Mouse (Mus musculus): ENCODE measurements around the gene Gm37240. TPM values are rescaled to one million over a fixed set of nuclear protein-coding genes. Genes with fewer than 3 reads are reported as not detected.

Gene Gm37240
- polyA plus RNA-seq, 1 experiment from 2014 or later = not detected

DNA sequence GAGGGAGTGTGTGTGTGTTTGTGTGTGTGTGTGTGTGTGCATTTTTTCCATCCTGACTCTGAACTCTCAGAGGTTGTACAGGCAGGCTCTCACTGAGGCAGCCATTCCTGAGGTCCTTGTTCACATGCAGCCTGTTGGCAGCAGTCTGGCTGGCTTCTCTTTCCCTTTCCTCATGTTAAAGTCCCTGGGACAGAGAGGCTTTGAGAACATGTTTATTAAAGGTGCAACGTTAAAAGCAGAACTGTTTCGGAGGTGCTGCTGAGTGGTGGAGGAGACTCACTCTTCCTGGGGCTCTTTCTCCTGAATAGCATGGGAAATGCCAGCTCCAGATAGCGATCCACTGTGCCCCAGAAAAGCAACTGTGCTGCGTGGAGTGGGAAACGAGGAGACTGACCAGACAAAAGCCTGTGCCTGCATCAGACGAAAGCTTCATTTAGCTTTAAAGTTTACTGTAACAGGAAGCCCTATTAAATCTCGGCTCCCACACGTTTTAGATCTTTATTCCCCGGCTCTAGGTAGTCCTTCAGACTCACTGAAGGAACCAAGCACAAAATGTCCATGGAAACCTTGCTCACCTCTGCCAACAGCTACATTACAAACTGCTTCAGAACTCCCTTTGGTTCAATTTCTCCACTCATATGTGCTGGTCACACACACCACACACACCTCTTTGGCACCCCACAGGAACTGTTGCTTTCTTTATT lies 45.0 kb downstream of the Gm37240 start:
- Histone ChIP-seq H3K36me3 (no peaks in the 10 kb centered on the region), H3K4me2 (no peak overlapping the region), H3K9me3 (no peaks in the 10 kb centered on the region), H3K27me3 (no peaks in the 10 kb centered on the region), H3K4me3 (no peak overlapping the region), H3K27ac (replicated peaks) (peak overlapping the region; percentile 47; the same call in 1 of the 2 replicates), H3K9ac (no peak overlapping the region), H3K4me1 (replicated peaks) (peaks cover 10% of the 10 kb centered on the region)
- no peak for ATAC-seq (ENCODE audit: low read depth)
- WGBS = 53% methylated on average over 9 of the region's 9 CpGs

DNA sequence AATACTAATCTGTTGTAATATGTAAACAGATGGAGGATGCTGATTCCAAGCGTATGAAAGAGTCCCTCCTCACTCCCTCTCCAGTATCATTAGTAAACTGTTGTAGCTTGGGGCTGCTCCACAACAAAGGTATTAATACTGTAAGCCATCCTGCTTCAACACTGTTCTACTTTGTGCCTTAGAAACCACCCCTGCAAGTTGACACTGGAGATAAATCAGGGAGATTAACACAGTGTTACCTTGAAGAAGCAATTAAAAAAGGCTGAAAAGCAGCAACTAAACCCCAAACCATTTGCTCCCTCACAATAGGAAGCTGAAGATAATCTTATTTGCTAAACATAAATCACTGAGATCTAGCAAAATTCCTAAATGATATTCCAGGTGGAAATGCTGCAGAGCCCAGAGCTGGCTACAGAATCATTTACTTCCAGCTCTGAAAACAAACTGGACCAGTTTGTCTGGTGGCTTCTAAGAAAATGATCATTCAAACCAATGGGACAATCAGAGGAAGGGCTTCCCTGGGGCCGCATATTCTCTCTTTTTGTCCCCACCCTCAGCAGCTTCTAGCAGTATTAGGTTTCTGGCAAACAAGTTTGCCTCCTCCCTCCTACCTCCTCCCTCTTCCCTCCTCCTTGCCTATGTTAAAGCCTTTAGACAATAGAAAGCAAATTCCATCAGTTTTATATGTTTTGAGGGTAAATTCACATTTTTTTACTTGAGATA lies 45.7 kb downstream of the Gm37240 start:
- Histone ChIP-seq H3K27me3 (no peaks in the 10 kb centered on the region), H3K4me3 (no peak overlapping the region), H3K9me3 (no peaks in the 10 kb centered on the region), H3K9ac (no peak overlapping the region), H3K4me1 (replicated peaks) (peaks cover 10% of the 10 kb centered on the region), H3K4me2 (no peak overlapping the region), H3K27ac (replicated peaks) (peak overlapping the region; percentile 47), H3K36me3 (no peaks in the 10 kb centered on the region)
- ATAC-seq (ENCODE audit: low read depth) = no peak; the same call in 1 of the 2 replicates
- WGBS = 30% methylated on average over 2 of the region's 2 CpGs

DNA sequence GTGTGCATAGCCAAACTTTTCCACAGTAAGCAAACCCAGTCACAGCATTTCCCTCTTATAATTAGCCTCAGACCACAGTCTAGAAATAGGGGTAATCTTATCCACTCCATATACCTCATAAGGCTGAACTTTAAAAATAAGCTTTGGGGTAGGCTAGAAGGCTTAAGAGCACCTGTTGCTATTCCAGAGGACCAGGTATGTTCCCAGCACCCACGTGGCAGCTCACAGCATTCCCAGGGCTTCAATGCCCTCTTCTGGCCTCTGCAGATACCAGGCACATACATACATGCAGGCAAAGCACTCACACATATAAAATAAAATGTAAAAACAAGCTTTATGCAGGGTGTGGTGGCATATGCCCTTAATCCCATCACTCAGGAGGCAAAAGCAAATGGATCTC lies 53.7 kb downstream of the Gm37240 start:
- H3K27me3 ChIP-seq = no peaks in the 10 kb centered on the region
- no peak for ATAC-seq (ENCODE audit: low read depth)
- no peaks in the 10 kb centered on the region for H3K9me3 ChIP-seq
- no peak overlapping the region for H3K4me2 ChIP-seq
- WGBS = 74% methylated on average over 1 of the region's 1 CpGs
- H3K27ac ChIP-seq (replicated peaks) = no peak overlapping the region
- H3K4me1 ChIP-seq (replicated peaks) = peaks cover 7% of the 10 kb centered on the region; the same call in 1 of the 2 replicates
- H3K4me3 ChIP-seq = no peak overlapping the region
- no peak overlapping the region for H3K9ac ChIP-seq
- no peaks in the 10 kb centered on the region for H3K36me3 ChIP-seq

DNA sequence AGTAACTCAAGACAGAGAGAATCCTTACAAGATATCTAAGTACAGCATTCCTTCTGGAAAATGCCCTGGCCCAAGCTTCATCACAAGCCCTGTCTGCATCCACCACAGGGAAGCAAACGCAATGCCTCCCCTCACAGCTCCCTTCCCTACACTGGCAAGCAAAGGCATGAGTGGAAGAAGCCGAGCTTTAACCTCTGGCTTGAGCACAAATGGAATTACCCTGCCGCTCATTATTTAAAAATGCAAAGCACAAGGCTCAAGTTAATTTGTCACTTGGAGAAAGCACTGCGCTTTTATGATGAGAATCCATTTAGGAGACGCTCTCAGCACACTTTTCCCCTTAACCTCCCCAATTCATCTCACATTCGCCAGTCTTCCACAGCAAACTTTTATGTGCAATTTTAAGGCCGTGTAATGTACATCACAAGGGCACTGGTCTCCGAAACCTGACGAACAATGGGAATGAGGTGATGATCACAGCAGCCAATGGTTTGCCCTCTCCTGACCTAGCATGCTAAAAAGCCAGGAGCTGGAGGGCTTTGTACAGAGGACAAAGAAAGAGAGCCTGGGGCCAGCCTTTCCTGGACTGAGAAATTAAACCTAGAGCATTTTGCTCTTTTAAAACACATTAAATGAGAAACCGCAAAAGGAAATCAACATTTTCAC lies 54.7 kb downstream of the Gm37240 start:
- H3K27ac ChIP-seq (replicated peaks) = no peak overlapping the region
- no peak overlapping the region for H3K9ac ChIP-seq
- 25% methylated on average over 10 of the region's 10 CpGs for WGBS
- no peaks in the 10 kb centered on the region for H3K36me3 ChIP-seq
- ATAC-seq (ENCODE audit: low read depth) = no peak
- no peak overlapping the region for H3K4me2 ChIP-seq
- peaks cover 7% of the 10 kb centered on the region; the same call in 1 of the 2 replicates for H3K4me1 ChIP-seq (replicated peaks)
- H3K27me3 ChIP-seq = no peaks in the 10 kb centered on the region
- H3K4me3 ChIP-seq = no peak overlapping the region
- H3K9me3 ChIP-seq = no peaks in the 10 kb centered on the region

DNA sequence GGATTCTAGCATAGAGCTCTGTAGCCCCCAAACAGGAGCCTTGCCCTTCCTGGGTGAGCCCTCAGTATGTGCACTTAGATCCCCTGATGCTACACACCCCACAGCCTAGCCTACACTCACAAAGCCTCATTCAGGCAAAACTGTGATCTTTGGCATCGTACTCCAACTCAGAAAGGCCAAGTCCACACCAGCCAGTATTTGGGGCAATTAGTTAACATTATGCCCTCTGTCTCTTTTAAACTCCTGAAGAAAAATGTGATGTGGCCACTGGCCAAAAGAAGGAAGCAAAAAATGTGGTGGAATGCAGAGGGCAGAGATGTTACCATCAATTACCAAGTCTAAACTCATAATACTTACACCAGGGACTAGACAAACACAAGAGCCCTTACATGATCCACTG lies 55.5 kb downstream of the Gm37240 start:
- no peak for ATAC-seq (ENCODE audit: low read depth)
- no peak overlapping the region for H3K27ac ChIP-seq (replicated peaks)
- 76% methylated on average over 1 of the region's 1 CpGs for WGBS

DNA sequence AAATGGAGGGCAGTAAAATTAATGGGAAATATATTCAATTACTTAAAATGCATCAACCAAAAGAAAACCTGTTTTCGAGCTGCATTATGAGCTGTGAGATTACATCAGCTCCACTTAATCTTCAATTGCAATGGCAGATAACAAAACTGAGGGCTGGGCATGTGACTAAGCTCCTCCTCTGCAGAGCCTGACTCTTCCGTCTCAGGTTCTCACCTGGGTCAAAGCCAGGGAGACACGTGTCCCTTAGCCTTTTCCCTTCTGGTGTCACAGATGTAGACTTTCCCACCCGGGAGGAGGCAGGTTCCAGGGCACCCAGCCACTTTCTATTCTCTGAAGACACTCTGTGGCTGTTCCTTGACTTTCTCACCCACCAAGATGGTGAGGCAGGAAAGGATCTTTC lies 58.3 kb downstream of the Gm37240 start:
- H3K4me2 ChIP-seq = no peak overlapping the region
- no peak overlapping the region for H3K4me3 ChIP-seq
- H3K27me3 ChIP-seq = no peaks in the 10 kb centered on the region
- peaks cover 7% of the 10 kb centered on the region; the same call in 1 of the 2 replicates for H3K4me1 ChIP-seq (replicated peaks)
- H3K9ac ChIP-seq = no peak overlapping the region
- no peaks in the 10 kb centered on the region for H3K36me3 ChIP-seq
- no peak overlapping the region for H3K27ac ChIP-seq (replicated peaks)
- no peaks in the 10 kb centered on the region for H3K9me3 ChIP-seq
- no peak for ATAC-seq (ENCODE audit: low read depth)
- WGBS = 66% methylated on average over 4 of the region's 4 CpGs

More for the DNA sequence above, 55.5 kb downstream of the Gm37240 start:
- Histone ChIP-seq H3K27me3 (no peaks in the 10 kb centered on the region), H3K4me3 (no peak overlapping the region), H3K4me2 (no peak overlapping the region), H3K9me3 (no peaks in the 10 kb centered on the region), H3K36me3 (no peaks in the 10 kb centered on the region), H3K4me1 (replicated peaks) (peaks cover 7% of the 10 kb centered on the region; the same call in 1 of the 2 replicates), H3K9ac (no peak overlapping the region)

DNA sequence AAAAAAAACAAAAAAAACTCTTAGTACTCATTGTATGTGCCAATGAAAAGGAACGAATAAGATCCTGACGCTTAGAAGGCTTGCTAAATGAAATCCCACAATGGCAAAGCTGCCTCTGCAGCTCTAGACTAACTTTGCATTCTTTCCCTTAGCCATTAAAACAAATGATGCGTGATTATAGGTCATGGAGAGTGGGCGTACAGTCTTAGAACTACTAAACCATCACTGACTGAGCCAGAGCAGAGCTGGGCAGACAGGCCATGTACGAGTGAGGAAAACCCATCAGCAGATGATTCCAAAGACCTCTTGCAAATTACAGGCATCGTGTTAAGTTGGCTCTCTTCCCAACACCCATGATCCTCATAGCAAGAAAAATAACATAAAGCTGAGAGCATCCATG lies 59.5 kb downstream of the Gm37240 start:
- no peak overlapping the region for H3K9ac ChIP-seq
- no peaks in the 10 kb centered on the region for H3K27me3 ChIP-seq
- WGBS = 40% methylated on average over 6 of the region's 6 CpGs
- H3K9me3 ChIP-seq = no peaks in the 10 kb centered on the region
- no peak overlapping the region for H3K27ac ChIP-seq (replicated peaks)
- H3K4me3 ChIP-seq = no peak overlapping the region
- ATAC-seq (ENCODE audit: low read depth) = no peak
- peaks cover 6% of the 10 kb centered on the region; the same call in 1 of the 2 replicates for H3K4me1 ChIP-seq (replicated peaks)
- H3K36me3 ChIP-seq = no peaks in the 10 kb centered on the region
- no peak overlapping the region for H3K4me2 ChIP-seq

DNA sequence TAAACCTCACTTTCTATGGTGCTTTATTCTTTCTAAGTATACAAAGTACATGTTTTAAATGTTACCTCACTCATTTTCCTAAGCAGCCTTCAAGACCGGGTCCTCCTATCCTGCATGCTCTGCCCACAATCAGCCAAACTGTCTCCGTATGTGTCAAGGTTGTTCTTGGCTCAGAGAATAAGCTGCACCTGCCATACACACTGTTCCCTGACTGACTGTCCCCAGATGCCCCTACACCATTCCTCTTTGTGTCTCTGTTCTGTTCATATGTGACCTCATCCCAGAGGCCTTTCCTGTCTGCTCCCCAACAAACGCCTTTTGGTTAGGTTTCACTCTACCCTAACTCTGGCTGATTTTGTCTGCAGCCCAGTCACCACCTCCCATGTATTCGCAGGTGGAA lies 60.0 kb downstream of the Gm37240 start:
- Histone ChIP-seq H3K36me3 (no peaks in the 10 kb centered on the region), H3K4me1 (replicated peaks) (peaks cover under 1% of the 10 kb centered on the region; the same call in 1 of the 2 replicates), H3K27me3 (no peaks in the 10 kb centered on the region), H3K27ac (replicated peaks) (no peak overlapping the region), H3K9ac (no peak overlapping the region), H3K4me2 (no peak overlapping the region), H3K4me3 (no peak overlapping the region), H3K9me3 (no peaks in the 10 kb centered on the region)
- no peak for ATAC-seq (ENCODE audit: low read depth)
- 64% methylated on average over 4 of the region's 4 CpGs for WGBS

DNA sequence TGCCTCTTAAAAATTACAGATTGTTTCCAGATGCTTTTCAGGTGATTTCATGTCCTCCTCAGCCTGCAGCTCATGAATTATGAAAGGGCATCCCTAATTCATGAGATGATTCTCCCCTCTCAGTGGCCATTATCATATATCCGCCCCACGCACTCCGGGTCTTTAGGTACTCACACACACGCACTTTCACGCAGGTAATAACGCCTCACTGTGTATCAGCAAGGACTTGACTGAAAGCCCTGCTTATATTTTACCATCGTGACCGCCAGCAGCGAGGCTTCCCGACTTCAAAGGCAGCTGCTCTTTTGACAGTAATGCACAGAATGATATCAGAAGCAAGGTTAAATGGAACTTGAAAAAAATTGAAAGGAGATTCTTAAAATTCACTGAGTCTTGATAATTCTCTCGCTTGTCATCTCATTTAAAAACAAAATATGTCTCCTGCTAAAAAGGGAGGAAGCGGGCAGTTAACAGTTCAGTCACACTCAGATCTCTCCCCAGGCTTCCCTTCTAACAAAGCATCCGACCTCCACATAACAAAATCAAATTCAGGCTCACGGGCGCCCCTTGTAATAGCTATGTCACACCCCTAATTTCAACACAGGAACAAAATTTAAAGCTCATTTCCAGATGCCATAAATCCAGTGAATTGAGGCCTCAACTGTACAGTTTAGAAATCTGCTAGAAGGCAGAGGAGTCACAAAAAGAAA lies 66.3 kb downstream of the Gm37240 start:
- ATAC-seq (ENCODE audit: low read depth) = no peak
- no peaks in the 10 kb centered on the region for H3K36me3 ChIP-seq
- H3K9me3 ChIP-seq = no peaks in the 10 kb centered on the region
- H3K4me2 ChIP-seq = no peak overlapping the region
- H3K27me3 ChIP-seq = no peaks in the 10 kb centered on the region
- 56% methylated on average over 15 of the region's 15 CpGs for WGBS
- H3K4me3 ChIP-seq = no peak overlapping the region
- H3K27ac ChIP-seq (replicated peaks) = 0 out of 2 replicates have a peak overlapping the region, but pooled peaks have one; percentile 20
- H3K9ac ChIP-seq = no peak overlapping the region
- no peaks in the 10 kb centered on the region for H3K4me1 ChIP-seq (replicated peaks)

DNA sequence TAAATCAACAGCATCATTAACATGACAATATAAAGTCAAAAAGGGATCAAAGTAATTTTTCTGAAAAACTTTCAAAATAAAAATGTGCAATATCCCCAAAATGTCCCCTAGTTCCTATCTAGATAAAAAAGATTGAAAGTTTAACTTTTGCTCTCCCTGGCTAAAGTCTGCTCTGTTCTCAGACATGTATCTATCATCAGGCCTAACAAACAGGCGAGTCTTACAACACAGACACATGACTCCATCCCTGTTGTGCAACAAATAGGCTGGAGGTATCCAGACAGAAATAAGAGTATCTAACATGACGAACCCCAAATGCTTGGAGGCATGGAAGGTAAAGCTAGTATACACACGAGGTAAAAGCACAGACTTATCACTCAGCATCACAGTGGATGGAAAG lies 68.0 kb downstream of the Gm37240 start:
- Histone ChIP-seq H3K4me2 (no peak overlapping the region), H3K9ac (no peak overlapping the region), H3K9me3 (no peaks in the 10 kb centered on the region), H3K27ac (replicated peaks) (no peak overlapping the region), H3K4me1 (replicated peaks) (no peaks in the 10 kb centered on the region), H3K36me3 (no peaks in the 10 kb centered on the region), H3K27me3 (no peaks in the 10 kb centered on the region), H3K4me3 (no peak overlapping the region)
- no peak for ATAC-seq (ENCODE audit: low read depth)
- WGBS = 90% methylated on average over 3 of the region's 3 CpGs

DNA sequence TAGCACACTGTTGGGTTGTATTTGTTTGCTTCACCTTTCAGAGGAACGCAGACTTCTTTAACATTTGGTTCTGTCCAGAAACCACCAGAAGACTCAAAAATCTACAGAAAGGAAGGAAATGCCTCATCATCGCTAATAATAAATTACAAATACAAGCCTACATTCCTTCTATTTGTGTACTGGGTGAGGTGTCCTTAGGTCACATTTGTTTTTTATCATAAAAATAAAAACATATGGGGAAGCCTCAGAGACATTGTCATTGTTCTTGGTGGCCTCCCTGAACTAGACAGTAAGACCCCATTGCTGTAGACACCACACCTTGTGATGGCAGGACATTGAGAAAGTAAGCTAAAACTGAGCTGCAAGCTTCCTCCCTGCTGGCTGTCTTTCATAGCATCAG lies 70.1 kb downstream of the Gm37240 start, which contains the start of gene Fam160a1:
Gene Fam160a1, minus strand, starts transcription at position 101 of the 400 bp plus-strand sequence.
- no peak for ATAC-seq (ENCODE audit: low read depth)
- no peak within 1 kb of the TSS for H3K4me2 ChIP-seq
- H3K27me3 ChIP-seq = no peaks in the 10 kb centered on the region
- 95% methylated on average over 2 of the region's 2 CpGs for WGBS
- H3K9me3 ChIP-seq = no peaks in the 10 kb centered on the region
- H3K4me1 ChIP-seq (replicated peaks) = no peaks in the 10 kb centered on the region
- H3K4me3 ChIP-seq = no peak within 1 kb of the TSS
- H3K9ac ChIP-seq = no peak within 1 kb of the TSS
- H3K27ac ChIP-seq (replicated peaks) = no peak within 1 kb of the TSS
- no peaks in the 10 kb centered on the region for H3K36me3 ChIP-seq

DNA sequence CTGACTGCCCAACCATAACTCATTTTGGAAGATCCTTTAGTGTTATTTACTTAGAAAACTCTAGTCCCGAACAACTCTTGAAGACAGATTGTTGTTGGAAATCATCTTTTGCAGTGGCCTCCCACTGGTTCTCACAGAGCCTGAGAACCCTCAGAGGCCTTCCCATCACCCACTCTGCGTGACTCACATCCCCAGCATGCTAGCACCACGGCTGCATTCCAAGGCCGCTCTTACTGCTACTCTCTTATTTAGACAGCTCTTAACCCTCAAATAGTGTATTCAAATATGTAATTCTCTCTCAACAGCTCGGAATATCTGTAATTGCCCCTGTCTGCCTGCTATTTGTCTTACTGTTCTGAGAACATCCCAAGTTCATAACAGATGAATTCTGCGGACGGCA lies 73.1 kb downstream of the Gm37240 start:
- Histone ChIP-seq H3K9ac (no peak overlapping the region), H3K9me3 (no peaks in the 10 kb centered on the region), H3K4me1 (replicated peaks) (no peaks in the 10 kb centered on the region), H3K4me3 (no peak overlapping the region), H3K4me2 (no peak overlapping the region), H3K27me3 (no peaks in the 10 kb centered on the region), H3K36me3 (no peaks in the 10 kb centered on the region), H3K27ac (replicated peaks) (no peak overlapping the region)
- 78% methylated on average over 7 of the region's 7 CpGs for WGBS
- ATAC-seq (ENCODE audit: low read depth) = no peak

Data from neural tube, embryonic 13.5 days (tissue).